Mouse (Mus musculus): ENCODE data around the gene Mgat3.

Gene Mgat3

DNA sequence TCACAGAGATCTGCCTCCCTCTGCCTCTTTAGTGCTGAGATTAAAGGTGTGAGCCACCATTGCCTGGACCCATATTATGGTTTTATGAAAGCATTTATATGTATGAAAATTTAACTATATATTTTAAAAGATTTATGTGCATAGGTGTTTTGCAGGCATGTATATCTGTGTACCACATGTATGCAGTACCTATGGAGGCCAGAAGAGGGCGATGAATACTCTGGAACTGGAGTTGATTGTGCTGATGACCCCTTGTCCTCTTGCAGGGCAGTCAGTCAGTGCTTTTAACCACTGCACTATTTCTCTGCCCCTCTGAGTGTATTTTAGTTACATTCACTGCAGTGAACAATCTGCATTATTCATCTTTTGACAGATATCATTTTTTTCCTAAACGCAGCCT lies 52.3 kb downstream of the Mgat3 start:
- peak; percentile 68 for DNase-seq (ENCODE audit: low spot score)

DNA sequence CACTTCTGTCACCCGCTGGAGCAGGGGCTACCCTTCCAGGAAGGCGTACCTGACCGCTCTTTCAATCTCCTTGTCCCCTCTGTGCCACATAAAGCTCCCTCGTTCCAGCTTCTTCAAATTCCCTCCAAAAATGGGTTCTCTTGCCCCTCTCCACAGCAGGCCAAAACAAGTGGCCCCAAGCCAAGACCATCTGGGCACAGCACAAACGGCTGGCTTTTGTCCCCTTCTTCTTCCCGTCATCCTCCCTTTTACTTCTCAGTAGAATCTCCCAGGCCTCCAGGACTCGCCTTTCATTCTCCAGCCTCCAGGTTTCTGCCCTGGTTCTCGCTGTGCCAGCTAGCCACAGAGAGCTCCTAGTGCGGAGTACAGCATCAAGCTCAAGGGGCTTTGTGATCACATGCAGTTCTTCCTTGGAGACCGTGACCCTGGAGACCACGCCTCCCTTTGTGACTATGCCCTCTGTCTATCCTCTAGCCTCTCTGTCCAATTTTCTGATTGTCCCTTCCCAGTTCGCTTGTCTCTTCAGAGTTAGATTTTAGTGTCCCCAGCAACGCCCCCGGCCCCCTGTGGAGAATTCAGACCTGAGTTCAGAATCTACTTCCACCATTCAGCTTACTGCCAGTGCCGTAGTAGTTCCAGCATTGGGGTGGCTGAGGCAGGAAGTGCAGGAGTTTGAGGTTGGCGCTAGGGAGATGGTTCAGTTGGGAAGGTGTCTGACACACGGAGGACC lies 54.7 kb downstream of the Mgat3 start:
- no peak for DNase-seq (ENCODE audit: low spot score)

DNA sequence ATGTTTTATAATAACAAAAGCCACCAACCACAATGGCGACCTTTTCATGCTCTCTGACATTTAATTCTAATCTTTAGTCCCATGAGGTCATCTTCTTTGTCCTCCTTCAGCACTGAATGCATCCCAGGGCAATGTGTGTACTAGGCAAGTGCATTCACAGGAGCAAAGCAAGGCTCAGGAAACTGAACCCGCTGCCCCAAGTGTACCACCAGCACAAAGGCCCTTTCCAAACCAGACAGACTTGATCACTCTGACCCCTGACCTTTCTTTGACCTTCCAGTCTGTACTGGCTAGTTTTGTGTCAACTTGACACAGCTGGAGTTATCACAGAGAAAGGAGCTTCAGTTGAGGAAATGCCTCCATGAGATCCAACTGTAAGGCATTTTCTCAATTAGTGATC lies 58.8 kb downstream of the Mgat3 start:
- DNase-seq (ENCODE audit: low spot score), result no peak

DNA sequence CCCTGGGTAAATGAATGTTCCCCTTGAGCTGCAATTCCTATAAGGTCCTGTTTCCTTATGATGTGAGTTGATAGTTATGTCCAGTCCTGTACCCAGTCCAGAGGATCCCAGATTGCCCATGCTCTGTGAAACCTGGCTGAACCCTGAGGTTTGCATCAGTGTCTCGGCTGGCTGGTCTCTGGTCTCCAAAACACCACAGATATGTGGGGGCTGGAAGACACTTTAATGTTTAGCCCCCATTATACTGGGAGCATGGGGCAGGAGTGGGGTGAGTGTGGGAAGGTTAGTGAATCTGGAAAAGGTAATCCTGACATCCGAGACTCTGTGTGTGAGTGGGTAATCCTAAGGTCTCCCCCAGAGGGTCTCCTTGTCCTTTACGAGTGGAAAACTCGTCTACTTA lies 59.5 kb downstream of the Mgat3 start:
- no peak for DNase-seq (ENCODE audit: low spot score)

DNA sequence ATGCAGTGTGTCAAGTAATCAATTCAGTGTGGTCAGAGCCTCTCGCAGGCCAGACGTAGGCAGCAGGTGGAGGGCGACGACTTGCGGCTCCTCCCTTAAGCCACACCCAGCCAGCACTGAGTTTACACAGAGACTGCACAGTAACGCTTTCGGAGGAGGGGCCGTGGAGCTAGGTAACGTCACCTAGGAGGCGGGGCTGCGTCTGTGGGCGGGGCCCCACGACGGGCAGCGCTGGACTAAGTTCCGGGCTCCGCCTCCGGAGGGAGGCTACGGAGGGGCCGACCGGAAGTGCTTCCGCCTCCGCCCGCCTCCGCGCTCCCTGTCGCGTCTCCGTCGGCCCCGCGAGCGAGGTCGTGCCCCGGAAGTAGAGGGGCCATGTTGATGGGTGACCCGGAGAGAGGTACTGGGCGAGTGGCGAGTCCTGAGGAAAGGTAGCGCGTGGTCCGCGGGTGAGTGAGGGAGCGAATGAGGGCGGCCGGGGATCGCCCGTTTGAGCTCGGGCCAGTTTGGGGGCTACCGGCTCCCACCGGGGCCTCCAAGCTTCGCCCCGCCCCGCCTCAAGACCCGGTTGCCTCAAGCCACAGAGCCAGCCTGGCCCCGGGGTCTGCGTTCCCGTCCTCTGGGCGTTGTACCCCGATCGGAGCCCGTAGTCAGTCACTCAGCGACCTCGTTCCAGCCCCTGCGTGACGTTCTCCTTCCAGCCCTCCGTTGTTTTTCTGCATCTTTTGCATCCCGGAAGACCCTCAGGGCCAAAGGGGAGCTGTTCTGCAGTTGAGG lies 60.4 kb downstream of the Mgat3 start, which contains the start of gene Mief1:
TSS of gene Mief1 (plus strand) at position 286 of the 777 bp plus-strand sequence.
- peak; percentile 98 for DNase-seq (ENCODE audit: low spot score)

DNA sequence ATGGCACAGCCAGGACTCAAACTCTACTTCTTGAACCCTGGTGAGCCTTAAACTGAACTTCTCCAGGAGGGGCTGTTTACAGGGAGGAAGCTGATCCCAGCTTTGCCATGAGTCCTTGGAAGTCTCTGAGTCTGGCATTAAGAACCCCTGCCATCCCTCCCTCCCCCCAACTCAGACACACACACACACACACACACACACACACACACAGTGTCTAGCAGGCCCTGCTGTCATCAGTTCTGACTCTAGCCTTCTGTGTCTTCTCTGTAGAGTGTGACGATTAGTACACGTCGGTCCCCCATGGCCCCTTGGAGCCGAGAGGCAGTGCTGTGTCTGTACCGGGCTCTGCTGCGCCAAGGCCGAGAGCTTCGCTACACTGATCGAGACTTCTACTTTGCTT lies 62.0 kb downstream of the Mgat3 start, which contains the start of gene AC140267.1:
TSS of gene AC140267.1 (plus strand) at position 301 of the 400 bp plus-strand sequence.
- DNase-seq (ENCODE audit: low spot score), result no peak

DNA sequence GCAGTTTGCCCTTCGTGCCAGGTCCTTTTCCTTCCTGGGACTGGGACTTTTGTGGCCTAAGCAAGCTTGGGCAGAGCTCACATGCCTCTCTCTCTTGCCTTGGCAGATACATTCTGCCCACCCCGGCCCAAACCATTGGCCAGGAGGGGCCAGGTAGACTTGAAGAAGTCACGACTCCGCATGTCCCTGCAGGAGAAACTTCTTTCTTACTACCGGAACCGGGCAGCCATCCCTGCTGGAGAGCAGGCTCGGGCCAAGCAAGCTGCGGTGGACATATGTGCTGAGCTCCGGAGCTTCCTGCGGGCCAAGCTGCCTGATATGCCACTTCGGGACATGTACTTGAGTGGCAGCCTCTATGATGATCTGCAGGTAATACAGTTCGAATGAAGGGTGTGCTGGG lies 74.6 kb downstream of the Mgat3 start:
- no peak for DNase-seq (ENCODE audit: low spot score)

DNA sequence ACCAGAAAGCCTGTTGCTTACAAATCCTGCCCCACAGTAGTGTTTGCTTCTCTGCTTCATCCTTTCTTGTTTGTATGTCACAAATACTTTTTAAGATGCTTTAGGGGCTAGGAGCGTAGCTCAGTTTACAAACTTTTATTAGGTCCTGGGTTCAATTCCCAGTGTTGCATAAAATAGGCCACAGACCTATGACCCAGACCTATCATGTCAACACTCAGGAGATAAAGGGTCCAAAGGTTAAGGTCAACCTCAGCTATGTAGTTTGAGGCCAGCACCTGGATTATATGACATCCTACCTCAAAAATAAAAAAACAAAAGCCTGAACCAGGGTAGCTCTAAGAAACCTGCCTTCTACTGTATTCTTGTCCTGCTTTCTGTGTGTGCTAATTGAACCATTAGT lies 75.1 kb downstream of the Mgat3 start:
- no peak for DNase-seq (ENCODE audit: low spot score)

DNA sequence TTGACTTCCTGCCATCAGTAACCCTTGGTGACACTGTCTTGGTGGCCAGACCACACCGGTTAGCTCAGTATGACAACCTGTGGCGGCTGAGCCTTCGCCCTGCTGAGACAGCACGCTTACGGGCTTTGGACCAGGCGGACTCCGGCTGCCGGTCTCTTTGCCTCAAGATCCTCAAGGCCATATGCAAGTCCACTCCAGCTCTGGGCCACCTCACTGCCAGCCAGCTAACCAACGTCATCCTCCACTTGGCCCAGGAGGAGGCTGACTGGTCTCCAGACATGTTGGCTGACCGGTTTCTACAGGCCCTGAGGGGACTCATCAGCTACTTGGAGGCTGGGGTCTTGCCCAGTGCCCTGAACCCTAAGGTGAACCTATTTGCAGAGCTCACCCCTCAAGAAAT lies 76.2 kb downstream of the Mgat3 start:
- no peak for DNase-seq (ENCODE audit: low spot score)

DNA sequence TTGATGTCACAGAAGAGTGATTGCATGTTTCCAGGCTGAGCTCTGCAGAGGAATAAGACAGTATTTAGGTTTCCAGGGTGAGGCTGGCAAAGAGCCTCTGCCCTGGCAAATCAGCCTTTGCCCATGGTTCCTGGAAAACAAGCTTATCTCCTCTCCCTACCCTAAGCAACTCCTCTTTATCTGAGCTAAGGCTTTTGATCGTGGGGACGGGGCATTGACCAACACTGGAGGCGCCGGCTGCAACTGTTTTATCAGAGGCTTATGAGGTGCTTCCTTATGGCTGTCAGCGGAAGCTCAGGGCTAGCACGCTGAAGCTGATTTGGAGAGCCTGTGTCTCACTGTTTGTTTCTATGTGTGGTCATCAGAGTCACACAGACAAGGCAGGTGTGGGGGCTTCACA lies 77.1 kb downstream of the Mgat3 start:
- no peak for DNase-seq (ENCODE audit: low spot score)

DNA sequence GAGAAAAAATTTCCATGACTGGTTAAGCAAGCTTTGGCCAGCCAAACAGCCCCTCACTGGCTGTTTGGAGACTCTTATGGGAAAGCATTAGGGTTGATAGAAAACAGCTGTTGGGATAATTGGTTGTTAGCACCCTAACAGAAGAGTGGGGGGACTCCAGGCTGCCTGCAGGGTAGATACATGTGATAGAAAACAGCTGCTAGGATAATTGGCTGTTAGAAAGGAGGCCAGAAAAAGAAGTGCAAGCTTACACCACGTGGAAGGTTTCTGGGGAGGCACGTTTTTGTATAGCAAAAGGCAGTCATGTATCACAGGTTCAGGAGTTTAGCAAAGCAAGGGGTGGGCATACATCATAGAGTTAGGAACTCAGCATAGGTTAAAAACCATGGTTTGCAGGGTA lies 80.0 kb downstream of the Mgat3 start:
- no peak for DNase-seq (ENCODE audit: low spot score)

DNA sequence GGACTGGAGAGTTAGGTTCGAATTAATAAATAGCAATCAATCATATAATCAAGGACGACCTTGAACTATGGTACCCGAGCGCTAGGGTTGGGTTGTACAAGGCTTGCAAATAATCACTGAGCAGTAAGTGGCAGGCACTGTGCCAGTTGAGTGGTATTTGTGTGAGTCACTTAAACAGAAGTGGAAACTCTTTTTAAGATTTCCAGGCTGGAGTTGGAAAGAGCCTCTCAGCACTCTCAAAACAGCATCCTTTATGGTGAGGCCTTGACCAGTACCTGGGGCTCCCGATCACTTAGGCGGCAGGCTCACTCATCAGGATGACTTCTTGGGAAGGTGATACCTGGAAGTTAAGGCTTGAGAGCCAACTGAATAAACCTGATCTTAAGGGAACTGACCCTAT lies 80.7 kb downstream of the Mgat3 start:
- peak; percentile 63 for DNase-seq (ENCODE audit: low spot score)

DNA sequence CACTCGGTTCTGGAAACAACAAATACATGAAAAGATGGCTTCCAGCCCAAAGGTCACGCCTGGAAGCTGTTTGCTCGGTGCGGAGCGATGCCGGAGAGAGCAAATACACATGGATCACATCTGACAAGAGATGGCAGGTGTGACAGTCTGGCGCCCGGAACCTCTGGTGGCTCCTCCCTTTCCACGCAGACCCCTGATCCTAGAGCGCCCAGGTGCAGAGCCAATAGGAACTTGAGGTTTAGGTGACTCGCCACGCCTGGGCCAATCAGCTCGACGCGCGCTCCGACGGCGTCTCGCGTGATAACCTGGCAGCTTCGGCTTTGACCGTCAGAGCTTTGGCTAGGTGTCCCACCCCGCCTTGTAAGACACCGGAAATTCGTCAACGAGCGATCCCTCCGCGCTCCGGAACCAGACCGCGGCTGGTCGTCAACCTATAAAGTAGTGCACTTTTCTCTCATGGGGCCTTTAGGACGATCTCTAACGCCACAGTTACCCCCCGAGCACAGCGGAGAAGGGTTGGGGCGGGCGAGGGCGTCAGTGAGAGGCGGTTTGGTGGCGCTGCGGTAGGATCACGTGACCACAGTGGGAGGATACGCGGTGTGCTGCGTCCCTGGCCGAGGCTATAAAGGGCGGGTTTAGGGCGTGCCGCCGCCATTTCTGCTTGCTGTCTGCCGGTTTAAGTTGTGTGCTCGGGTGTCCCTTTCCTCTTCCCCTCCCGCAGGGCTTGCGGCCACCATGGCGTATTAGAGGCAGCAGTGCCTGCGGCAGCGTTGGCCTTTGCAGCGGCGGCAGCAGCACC lies 81.5 kb downstream of the Mgat3 start, which contains the start of gene Atf4:
TSS of gene Atf4 (plus strand) at position 338 of the 799 bp plus-strand sequence.
- peak; percentile 98 for DNase-seq (ENCODE audit: low spot score)

DNA sequence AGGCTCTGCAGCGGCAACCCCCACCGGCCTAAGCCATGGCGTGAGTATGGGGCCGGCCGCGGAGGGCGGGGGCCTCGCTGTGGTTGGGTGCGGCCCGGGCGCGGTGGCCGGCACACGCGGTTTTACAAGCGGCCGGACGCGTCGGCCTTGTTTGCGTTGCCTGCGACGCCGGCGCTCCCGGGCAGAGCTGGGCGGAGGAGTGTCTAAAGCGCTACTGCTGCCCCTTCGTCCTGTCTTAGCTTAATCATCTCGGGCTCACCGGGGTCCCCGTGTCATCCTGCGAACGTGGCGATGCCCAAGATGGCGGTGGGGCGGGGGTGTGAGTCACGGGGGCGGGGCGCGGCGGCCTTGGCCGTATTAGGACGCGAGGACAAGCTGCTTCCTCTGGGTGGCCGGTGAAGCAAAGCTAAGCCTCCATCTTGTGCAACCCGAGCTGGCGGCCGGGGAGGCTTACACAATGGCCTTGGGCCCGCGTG lies 82.2 kb downstream of the Mgat3 start:
- DNase-seq (ENCODE audit: low spot score), result peak; percentile 85

DNA sequence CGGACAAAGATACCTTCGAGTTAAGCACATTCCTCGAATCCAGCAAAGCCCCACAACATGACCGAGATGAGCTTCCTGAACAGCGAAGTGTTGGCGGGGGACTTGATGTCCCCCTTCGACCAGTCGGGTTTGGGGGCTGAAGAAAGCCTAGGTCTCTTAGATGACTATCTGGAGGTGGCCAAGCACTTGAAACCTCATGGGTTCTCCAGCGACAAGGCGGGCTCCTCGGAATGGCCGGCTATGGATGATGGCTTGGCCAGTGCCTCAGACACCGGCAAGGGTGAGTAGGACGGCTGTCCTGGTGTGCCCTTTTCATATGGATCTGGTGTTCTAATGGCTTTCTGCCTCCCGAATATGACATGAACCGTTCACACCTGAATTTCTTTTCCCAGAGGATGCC lies 82.7 kb downstream of the Mgat3 start:
- no peak for DNase-seq (ENCODE audit: low spot score)

DNA sequence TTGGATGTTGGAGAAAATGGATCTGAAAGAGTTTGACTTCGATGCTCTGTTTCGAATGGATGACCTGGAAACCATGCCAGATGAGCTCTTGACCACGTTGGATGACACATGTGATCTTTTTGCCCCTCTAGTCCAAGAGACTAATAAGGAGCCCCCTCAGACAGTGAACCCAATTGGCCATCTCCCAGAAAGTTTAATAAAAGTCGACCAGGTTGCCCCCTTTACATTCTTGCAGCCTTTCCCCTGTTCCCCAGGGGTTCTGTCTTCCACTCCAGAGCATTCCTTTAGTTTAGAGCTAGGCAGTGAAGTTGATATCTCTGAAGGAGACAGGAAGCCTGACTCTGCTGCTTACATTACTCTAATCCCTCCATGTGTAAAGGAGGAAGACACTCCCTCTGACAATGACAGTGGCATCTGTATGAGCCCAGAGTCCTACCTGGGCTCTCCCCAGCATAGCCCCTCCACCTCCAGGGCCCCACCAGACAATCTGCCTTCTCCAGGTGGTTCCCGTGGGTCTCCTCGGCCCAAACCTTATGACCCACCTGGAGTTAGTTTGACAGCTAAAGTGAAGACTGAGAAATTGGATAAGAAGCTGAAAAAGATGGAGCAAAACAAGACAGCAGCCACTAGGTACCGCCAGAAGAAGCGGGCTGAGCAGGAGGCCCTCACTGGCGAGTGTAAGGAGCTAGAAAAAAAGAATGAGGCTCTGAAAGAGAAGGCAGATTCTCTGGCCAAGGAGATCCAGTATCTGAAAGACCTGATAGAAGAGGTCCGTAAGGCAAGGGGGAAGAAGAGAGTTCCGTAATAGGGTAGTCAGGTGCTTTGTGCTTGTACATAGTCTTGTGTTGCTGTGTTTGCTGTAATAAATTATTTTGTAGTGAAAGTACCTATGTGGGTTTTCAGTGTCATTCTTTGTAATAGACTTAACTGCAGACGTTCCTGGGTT lies 83.4 kb downstream of the Mgat3 start:
- no peak for DNase-seq (ENCODE audit: low spot score)

DNA sequence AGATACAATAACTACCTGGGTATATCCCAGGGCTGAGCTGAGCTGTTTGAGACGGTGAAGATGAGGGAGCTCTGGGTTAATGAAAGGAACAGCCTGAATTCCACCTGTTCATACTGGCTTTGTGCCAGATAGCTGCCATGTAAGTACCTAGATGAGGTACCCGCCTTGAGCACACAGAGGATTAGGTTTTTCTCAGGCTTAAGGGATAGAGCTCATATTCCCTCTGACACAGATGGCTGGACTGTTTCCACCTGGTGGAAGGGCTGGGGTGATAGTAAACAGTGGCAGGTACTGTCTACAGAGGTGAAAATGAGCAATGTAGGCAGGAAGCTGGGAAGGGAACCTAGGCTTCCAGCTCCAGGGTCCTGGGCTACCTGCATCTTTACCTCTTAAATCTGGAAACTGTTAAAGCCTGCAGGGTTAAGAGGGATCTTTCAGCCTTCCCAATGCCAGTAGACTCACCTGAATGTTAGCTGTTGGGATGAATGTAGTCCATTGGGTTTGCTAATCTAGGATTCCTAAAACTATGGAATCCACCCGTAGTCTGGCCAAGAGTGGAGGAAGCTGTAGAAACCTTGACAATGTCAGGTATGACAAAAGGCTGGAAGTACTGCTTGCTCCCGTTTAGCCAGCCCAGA lies 84.2 kb downstream of the Mgat3 start:
- DNase-seq (ENCODE audit: low spot score), result peak; percentile 29

DNA sequence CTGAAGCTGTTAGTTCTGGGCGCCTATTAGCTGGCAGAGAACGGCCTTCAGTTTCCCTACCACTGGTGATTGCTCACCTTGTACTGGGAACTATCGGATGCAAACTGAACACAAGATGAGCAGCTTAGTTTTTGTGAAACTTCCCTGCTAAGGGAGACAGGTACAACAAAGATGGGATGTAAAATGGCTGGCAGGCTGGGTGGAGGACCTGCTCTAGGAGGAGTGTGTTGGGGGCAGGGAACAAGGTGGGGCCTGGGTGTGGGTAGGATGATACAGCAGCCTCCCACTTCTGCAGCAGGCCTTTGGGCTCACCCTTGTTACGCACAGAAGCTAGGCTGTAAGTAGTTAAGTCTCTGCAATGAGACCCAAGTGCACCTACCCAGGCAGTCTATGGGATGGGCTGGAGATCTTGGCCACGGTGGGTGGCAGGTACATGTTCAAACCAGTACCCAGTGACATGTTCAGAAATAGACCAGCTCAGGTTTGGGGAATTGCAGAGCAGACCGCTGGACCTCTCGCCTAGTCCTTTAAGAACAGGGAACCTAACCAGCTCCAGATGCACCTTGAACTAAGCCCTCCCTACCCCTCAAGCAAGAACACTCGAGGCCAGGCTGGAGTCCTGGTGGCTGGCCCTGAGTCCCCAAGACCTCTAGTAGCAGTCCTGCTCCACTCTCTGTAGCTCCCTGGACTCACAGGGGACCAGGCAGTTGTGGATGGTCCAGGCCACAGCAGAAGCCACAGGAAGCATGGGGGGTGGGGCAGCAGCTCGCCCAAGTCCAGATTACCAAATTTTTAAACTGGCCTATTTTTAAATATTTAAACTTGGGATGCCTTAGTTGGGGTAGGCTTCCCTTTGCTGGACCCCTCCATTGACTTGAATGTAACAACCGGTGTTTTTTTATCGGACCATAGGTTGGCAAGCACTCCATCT lies 85.0 kb downstream of the Mgat3 start:
- DNase-seq (ENCODE audit: low spot score), result no peak

DNA sequence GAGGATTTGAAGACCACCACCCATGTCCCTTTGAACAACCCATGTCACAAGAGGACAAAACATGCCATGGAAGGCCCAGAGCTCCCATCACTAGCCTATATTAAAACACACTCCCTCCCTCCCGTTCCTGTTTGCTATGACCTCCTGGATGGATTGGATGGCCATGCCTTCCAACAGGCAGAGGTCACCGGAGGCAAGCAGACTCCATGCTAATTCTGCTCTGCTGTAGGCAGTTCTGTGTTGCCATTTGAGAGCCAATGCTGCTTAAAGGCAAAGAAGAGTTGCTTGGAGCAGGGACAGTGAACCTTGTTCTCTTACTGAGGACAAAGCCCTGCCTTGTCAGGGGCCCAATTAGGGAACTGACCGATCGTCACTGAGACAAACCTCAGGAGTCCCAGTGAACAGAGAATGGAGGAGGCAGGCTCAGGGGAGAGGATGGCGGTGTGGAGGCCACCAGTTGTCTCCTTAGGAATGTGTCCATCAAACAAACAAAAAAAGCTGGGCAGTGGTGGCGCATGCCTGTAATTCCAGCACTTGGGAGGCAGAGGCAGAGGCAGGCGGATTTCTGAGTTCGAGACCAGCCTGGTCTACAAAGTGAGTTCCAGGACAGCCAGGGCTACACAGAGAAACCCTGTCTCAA lies 86.0 kb downstream of the Mgat3 start:
- DNase-seq (ENCODE audit: low spot score), result no peak

Measured in urinary bladder, postnatal 14 days (tissue).